Mouse (Mus musculus) bone marrow, adult 2 months (tissue): Measurements from ENCODE around the gene Slc16a13.

ENCODE experiments used
- CTCF ChIP-seq: fragments of 200-500 bp; IDR thresholded peaks from 2 replicates; pipeline ENCODE4 v1.5.1; 2011; ENCODE audit warnings: low read length, control low read depth; ENCODE audit not compliant: control insufficient read depth, insufficient read depth
- POLR2A ChIP-seq: fragments of 200-500 bp; IDR thresholded peaks from 2 replicates; pipeline ENCODE4 v1.6.1; 2011; ENCODE audit warnings: low read depth, mild to moderate bottlenecking, control low read depth, low read length, borderline replicate concordance; ENCODE audit not compliant: control insufficient read depth

DNA sequence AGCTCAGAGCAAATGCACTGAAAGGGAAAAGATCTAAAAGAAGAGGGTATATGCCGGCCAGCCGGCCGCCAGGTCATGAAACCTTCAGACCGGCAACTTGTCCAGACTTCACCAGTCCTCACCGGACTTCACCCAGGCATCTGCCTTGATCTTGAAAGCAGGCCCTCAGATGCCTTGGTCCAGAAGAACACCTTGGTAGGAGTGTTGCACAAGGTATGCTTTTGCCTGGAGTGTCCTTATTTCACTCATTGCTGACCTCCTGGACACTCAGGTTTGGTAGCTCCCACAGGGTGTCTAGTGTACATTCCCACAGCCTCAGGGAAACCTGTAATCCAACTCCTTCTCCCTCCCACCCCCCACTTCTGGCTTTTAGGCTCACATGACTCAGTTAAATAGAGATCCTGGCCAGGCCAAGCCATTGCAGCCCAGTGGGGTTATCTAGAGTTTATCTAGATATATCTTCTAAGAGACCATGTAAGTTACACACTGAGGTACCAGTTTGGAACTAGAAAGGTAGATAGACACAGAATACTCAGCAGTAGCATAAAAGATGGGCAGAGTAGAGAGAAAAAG is 20.7 kb downstream of the Slc16a13 start:
- TF ChIP-seq POLR2A (no peak), CTCF (no peak)
